Mouse (Mus musculus) bone marrow, adult 2 months (tissue): ENCODE results near the gene Atg16l1. TPM values are rescaled to one million over a fixed set of nuclear protein-coding genes. Genes with fewer than 3 reads are reported as not detected.

Source experiments
- H3K27ac ChIP-seq: fragments of 200-500 bp; 2 replicates; pipeline ENCODE4 v1.5.1; 2012; ENCODE audit warnings: low read depth, mild to moderate bottlenecking, control low read depth, inconsistent platforms, low read length; ENCODE audit not compliant: control insufficient read depth, poor library complexity, insufficient read depth
- H3K4me1 ChIP-seq: fragments of 200-500 bp; 2 replicates; pipeline ENCODE4 v1.6.1; 2011; ENCODE audit warnings: low read length; ENCODE audit not compliant: control insufficient read depth, insufficient read depth
- H3K4me3 ChIP-seq: fragments of 200-500 bp; replicated peaks from 2 replicates; pipeline ENCODE3; 2011; ENCODE audit warnings: mild to moderate bottlenecking, low read depth, low read length, control low read depth; ENCODE audit not compliant: control insufficient read depth
- CTCF ChIP-seq: fragments of 200-500 bp; IDR thresholded peaks from 2 replicates; pipeline ENCODE4 v1.5.1; 2011; ENCODE audit warnings: low read length, control low read depth; ENCODE audit not compliant: control insufficient read depth, insufficient read depth
- POLR2A ChIP-seq: fragments of 200-500 bp; IDR thresholded peaks from 2 replicates; pipeline ENCODE4 v1.6.1; 2011; ENCODE audit warnings: low read depth, mild to moderate bottlenecking, control low read depth, low read length, borderline replicate concordance; ENCODE audit not compliant: control insufficient read depth
- WGBS: fragments of 180-500 bp; shearing (Covaris S2); methylation state at CpG from one replicate; pipeline ENCODE4 v1.1.7; 2018; 5-methylcytosine and 5-hydroxymethylcytosine counted together
- polyA plus RNA-seq: library from polyadenylated mRNA; stranded (reverse); fragments of >200 nt; gene quantifications from 2 replicates; pipeline ENCODE4 v1.2.4, GENCODE M21; 2011; ENCODE audit warnings: low replicate concordance; ENCODE audit not compliant: missing spikeins, insufficient read depth, insufficient read length

Atg16l1 gene
- polyA plus RNA-seq, 1 experiment, result 36.9 TPM

- no peak overlapping the region for H3K4me3 ChIP-seq
- no peak overlapping the region for H3K27ac ChIP-seq
- 58% methylated on average over 3 of the region's 3 CpGs for WGBS
- TF ChIP-seq CTCF, result no peak
- H3K4me1 ChIP-seq, result no peaks in the 10 kb centered on the region; the same call in 1 of the 2 replicates
Observed at GRCm38 (mm10) chr1:87763821-87764220, 8.2 kb downstream of the Atg16l1 start.

GRCm38 (mm10) chr1:87765741-87766140, 10.1 kb downstream of the Atg16l1 start:
- WGBS, result 34% methylated on average over 2 of the region's 2 CpGs
- no peaks in the 10 kb centered on the region; the same call in 1 of the 2 replicates for H3K4me1 ChIP-seq

GRCm38 (mm10) chr1:87766233-87766632, 10.6 kb downstream of the Atg16l1 start:
- Histone ChIP-seq H3K4me3 (no peak overlapping the region), H3K4me1 (no peaks in the 10 kb centered on the region; the same call in 1 of the 2 replicates), H3K27ac (no peak overlapping the region)
- WGBS, result 80% methylated on average over 3 of the region's 3 CpGs
- peak; percentile 88 for TF ChIP-seq CTCF
- no peak for TF ChIP-seq POLR2A

More at GRCm38 (mm10) chr1:87765741-87766140, 10.1 kb downstream of the Atg16l1 start:
- TF ChIP-seq CTCF, result no peak
- TF ChIP-seq POLR2A, result no peak
- H3K4me3 ChIP-seq, result no peak overlapping the region
- H3K27ac ChIP-seq, result no peak overlapping the region

- Histone ChIP-seq H3K4me3 (no peak overlapping the region), H3K4me1 (no peaks in the 10 kb centered on the region; the same call in 1 of the 2 replicates), H3K27ac (no peak overlapping the region)
- WGBS, result 88% methylated on average over 2 of the region's 2 CpGs
- no peak for TF ChIP-seq CTCF
- no peak for TF ChIP-seq POLR2A
Observed at GRCm38 (mm10) chr1:87769263-87769662, 13.6 kb downstream of the Atg16l1 start.

DNA sequence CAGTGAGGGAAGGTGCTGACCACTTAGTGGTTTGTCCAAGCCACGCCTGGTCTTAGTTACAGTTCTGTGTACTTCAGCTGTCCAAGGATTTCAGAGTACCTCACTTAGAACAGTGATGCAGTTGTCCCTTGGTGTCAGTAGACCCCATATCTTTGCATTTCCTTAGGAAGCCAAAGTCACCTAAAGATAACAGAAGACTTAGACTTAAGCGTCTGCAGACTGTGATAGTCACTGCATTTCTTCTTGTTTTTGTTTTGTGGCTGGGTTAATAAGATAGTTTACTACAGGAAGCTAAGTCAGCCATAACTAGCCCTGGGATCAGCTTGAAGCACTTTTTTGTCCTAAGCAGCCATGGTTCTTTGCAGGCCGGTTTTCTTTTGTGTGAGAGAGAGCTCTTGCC, 14.8 kb downstream of the Atg16l1 start:
- no peaks in the 10 kb centered on the region; the same call in 1 of the 2 replicates for H3K4me1 ChIP-seq
- 75% methylated on average over 3 of the region's 3 CpGs for WGBS
- no peak overlapping the region for H3K27ac ChIP-seq
- H3K4me3 ChIP-seq, result no peak overlapping the region
- TF ChIP-seq CTCF, result no peak
- TF ChIP-seq POLR2A, result no peak

GRCm38 (mm10) chr1:87771724-87772123, 16.1 kb downstream of the Atg16l1 start:
- Histone ChIP-seq H3K4me1 (no peaks in the 10 kb centered on the region), H3K4me3 (no peak overlapping the region), H3K27ac (no peak overlapping the region)
- 86% methylated on average over 3 of the region's 3 CpGs for WGBS
- TF ChIP-seq CTCF, result no peak
- TF ChIP-seq POLR2A, result no peak

GRCm38 (mm10) chr1:87773336-87773735, 17.7 kb downstream of the Atg16l1 start:
- H3K27ac ChIP-seq, result no peak overlapping the region
- no peaks in the 10 kb centered on the region for H3K4me1 ChIP-seq
- TF ChIP-seq CTCF, result no peak
- no peak for TF ChIP-seq POLR2A

DNA sequence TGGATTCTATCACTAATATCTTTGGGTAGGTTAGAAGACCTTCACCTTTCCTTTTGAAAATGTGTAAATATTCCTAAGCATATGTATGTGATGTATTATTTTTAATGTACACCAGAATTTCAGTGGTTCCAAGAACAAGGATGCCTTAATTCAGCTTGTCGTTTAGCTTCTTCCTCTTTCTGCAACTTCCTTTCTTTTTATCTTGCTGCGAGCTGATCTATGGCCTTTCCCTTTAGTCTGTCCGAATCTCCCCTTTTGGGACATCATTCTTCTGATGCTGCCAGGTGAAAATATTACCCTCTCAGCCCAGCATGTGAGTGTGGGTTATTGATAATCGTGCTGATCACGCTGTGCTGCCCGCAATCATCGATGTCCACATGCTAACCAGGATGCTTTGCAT, 19.2 kb downstream of the Atg16l1 start:
- TF ChIP-seq POLR2A, result no peak
- no peak for TF ChIP-seq CTCF
- no peak overlapping the region for H3K27ac ChIP-seq
- no peaks in the 10 kb centered on the region for H3K4me1 ChIP-seq
- H3K4me3 ChIP-seq, result no peak overlapping the region
- 74% methylated on average over 7 of the region's 7 CpGs for WGBS

More at GRCm38 (mm10) chr1:87773336-87773735, 17.7 kb downstream of the Atg16l1 start:
- WGBS, result 71% methylated on average over 2 of the region's 2 CpGs
- no peak overlapping the region for H3K4me3 ChIP-seq

GRCm38 (mm10) chr1:87779204-87779785, 23.6 kb downstream of the Atg16l1 start:
- no peak overlapping the region for H3K4me3 ChIP-seq
- no peak overlapping the region for H3K27ac ChIP-seq
- TF ChIP-seq CTCF (no peak), POLR2A (no peak)
- 88% methylated on average over 5 of the region's 5 CpGs for WGBS
- no peaks in the 10 kb centered on the region for H3K4me1 ChIP-seq
